Mouse (Mus musculus): Measurements from ENCODE around the gene Npy1r. TPM values are rescaled to one million over a fixed set of nuclear protein-coding genes. Genes with fewer than 3 reads are reported as not detected.

Gene Npy1r
- polyA plus RNA-seq, 1 experiment from 2014 or later, result 2.2 TPM

- H3K9ac ChIP-seq, result no peak overlapping the region
- no peak for ATAC-seq (replicated peaks; ENCODE audit: low FRiP score)
- H3K36me3 ChIP-seq, result no peaks in the 10 kb centered on the region
- H3K27me3 ChIP-seq, result no peaks in the 10 kb centered on the region
- H3K4me3 ChIP-seq (replicated peaks), result no peak overlapping the region
- H3K27ac ChIP-seq, result no peak overlapping the region
- H3K9me3 ChIP-seq (replicated peaks), result no peaks in the 10 kb centered on the region
- 62% methylated on average over 5 of the region's 5 CpGs for WGBS
- no peak overlapping the region for H3K4me2 ChIP-seq
- H3K4me1 ChIP-seq, result no peaks in the 10 kb centered on the region
These were observed 35.0 kb downstream of the Npy1r start for GRCm38 (mm10) chr8:66731957-66732356.

GRCm38 (mm10) chr8:66742359-66742758 is 45.4 kb downstream of the Npy1r start:
- 44% methylated on average over 1 of the region's 1 CpGs for WGBS
- ATAC-seq (replicated peaks; ENCODE audit: low FRiP score), result no peak
- H3K9ac ChIP-seq, result no peak overlapping the region
- H3K9me3 ChIP-seq (replicated peaks), result no peaks in the 10 kb centered on the region
- H3K4me2 ChIP-seq, result no peak overlapping the region
- no peak overlapping the region for H3K27ac ChIP-seq
- H3K4me3 ChIP-seq (replicated peaks), result no peak overlapping the region
- H3K27me3 ChIP-seq, result no peaks in the 10 kb centered on the region
- no peaks in the 10 kb centered on the region for H3K4me1 ChIP-seq
- no peaks in the 10 kb centered on the region for H3K36me3 ChIP-seq

GRCm38 (mm10) chr8:66745612-66746011 is 48.6 kb downstream of the Npy1r start:
- no peak for ATAC-seq (replicated peaks; ENCODE audit: low FRiP score)
- no peak overlapping the region for H3K9ac ChIP-seq
- no peaks in the 10 kb centered on the region for H3K9me3 ChIP-seq (replicated peaks)
- WGBS, result 85% methylated on average over 3 of the region's 3 CpGs
- no peak overlapping the region for H3K4me3 ChIP-seq (replicated peaks)
- no peak overlapping the region for H3K4me2 ChIP-seq
- no peaks in the 10 kb centered on the region for H3K27me3 ChIP-seq
- H3K36me3 ChIP-seq, result no peaks in the 10 kb centered on the region
- no peaks in the 10 kb centered on the region for H3K4me1 ChIP-seq
- no peak overlapping the region for H3K27ac ChIP-seq

- 85% methylated on average over 2 of the region's 2 CpGs for WGBS
- Histone ChIP-seq H3K9me3 (replicated peaks) (no peaks in the 10 kb centered on the region), H3K27ac (no peak overlapping the region), H3K4me3 (replicated peaks) (no peak overlapping the region), H3K9ac (no peak overlapping the region), H3K4me1 (no peaks in the 10 kb centered on the region), H3K36me3 (no peaks in the 10 kb centered on the region), H3K4me2 (no peak overlapping the region), H3K27me3 (no peaks in the 10 kb centered on the region)
- ATAC-seq (replicated peaks; ENCODE audit: low FRiP score), result no peak
These were observed 54.6 kb downstream of the Npy1r start for GRCm38 (mm10) chr8:66751621-66752020.

GRCm38 (mm10) chr8:66756161-66756560 is 59.2 kb downstream of the Npy1r start:
- Histone ChIP-seq H3K4me2 (no peak overlapping the region), H3K9me3 (replicated peaks) (no peaks in the 10 kb centered on the region), H3K4me1 (no peaks in the 10 kb centered on the region), H3K9ac (no peak overlapping the region), H3K27me3 (no peaks in the 10 kb centered on the region), H3K27ac (no peak overlapping the region), H3K4me3 (replicated peaks) (no peak overlapping the region), H3K36me3 (no peaks in the 10 kb centered on the region)
- 87% methylated on average over 2 of the region's 2 CpGs for WGBS
- ATAC-seq (replicated peaks; ENCODE audit: low FRiP score), result no peak

Other genes starting within 250 kb of the Npy1r start
- 14.6 and 15.9 TPM in 2 replicates for gene Tma16, start 210.7 kb upstream of the Npy1r start, polyA plus RNA-seq (2015; fragmentation: Nextera tagmentation; extraction: Ambion mirVana)
- gene Tktl2, start 185.4 kb upstream of the Npy1r start, polyA plus RNA-seq (2015; fragmentation: Nextera tagmentation; extraction: Ambion mirVana), result not detected in 2 replicates
- gene Npy5r, start 9.1 kb upstream of the Npy1r start, polyA plus RNA-seq (2015; fragmentation: Nextera tagmentation; extraction: Ambion mirVana), result not detected in 2 replicates
- 3.4 and 3.7 TPM in 2 replicates for gene Naf1, start 163.0 kb downstream of the Npy1r start, polyA plus RNA-seq (2015; fragmentation: Nextera tagmentation; extraction: Ambion mirVana)